Mouse (Mus musculus) olfactory bulb, adult 2 months (tissue): ENCODE results near the gene Rint1.

ENCODE experiments used
- CTCF ChIP-seq: fragments of 200-500 bp; IDR thresholded peaks from 2 replicates; pipeline ENCODE4 v1.5.1; 2012; ENCODE audit warnings: low read depth, mild to moderate bottlenecking, low read length, moderate library complexity; ENCODE audit not compliant: insufficient read depth
- POLR2A ChIP-seq: fragments of 200-500 bp; IDR thresholded peaks from 2 replicates; pipeline ENCODE4 v1.6.1; 2012; ENCODE audit warnings: mild to moderate bottlenecking, low read depth, low read length, moderate library complexity; ENCODE audit not compliant: insufficient read depth

DNA sequence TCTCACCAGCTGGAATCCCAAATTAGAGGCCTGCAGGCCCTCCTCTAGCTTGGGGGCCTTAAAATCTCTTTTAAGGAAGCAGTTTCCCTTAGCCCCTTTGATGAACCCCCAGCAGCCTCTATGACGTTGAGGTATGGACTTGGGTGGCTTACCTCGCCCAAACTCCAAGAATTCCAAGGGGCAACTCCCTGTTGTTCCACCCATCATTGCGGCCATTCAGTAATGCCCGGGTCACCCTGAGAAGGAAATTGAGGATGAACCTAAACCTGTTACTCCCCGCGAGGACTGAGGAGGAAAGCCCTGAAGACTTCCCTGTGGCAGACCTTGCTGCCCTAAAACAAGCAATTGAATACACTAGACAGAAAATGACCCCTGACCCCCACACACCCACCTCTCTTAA, 68.0 kb downstream of the Rint1 start:
- TF ChIP-seq CTCF (no peak), POLR2A (no peak)
